Mouse (Mus musculus) testis, adult 2 months (tissue): ENCODE data around the gene Meox1.

Source experiments
- CTCF ChIP-seq: fragments of 200-500 bp; IDR thresholded peaks from 2 replicates; pipeline ENCODE4 v1.5.1; 2012; ENCODE audit warnings: low read depth, mild to moderate bottlenecking, inconsistent platforms, low read length, moderate library complexity; ENCODE audit not compliant: control insufficient read depth, insufficient read depth, insufficient replicate concordance
- POLR2A ChIP-seq: fragments of 200-500 bp; IDR thresholded peaks from 2 replicates; pipeline ENCODE4 v1.6.1; 2012; ENCODE audit warnings: low read depth, mild to moderate bottlenecking, inconsistent platforms, low read length, moderate library complexity; ENCODE audit not compliant: control insufficient read depth

- no peak for TF ChIP-seq CTCF
- no peak for TF ChIP-seq POLR2A
Measured at GRCm38 (mm10) chr11:101921361-101921952, 27.3 kb upstream of the Meox1 start.
